Mouse (Mus musculus) monocyte, adult 2 months (primary cell): Measurements from ENCODE around the gene Nosip.
"Not testable (repeated sequence)": the region's sequence is repeated elsewhere in the genome, so short reads cannot be mapped to it uniquely, and the experiment has no call there.

Source experiments
- DNase-seq, 2 experiments: peaks; one replicate each; pipeline ENCODE4 v3.0.0; 2022; ENCODE audit warnings: low spot score in 2 of 2, low read depth in 1 of 2

Nosip gene

DNA sequence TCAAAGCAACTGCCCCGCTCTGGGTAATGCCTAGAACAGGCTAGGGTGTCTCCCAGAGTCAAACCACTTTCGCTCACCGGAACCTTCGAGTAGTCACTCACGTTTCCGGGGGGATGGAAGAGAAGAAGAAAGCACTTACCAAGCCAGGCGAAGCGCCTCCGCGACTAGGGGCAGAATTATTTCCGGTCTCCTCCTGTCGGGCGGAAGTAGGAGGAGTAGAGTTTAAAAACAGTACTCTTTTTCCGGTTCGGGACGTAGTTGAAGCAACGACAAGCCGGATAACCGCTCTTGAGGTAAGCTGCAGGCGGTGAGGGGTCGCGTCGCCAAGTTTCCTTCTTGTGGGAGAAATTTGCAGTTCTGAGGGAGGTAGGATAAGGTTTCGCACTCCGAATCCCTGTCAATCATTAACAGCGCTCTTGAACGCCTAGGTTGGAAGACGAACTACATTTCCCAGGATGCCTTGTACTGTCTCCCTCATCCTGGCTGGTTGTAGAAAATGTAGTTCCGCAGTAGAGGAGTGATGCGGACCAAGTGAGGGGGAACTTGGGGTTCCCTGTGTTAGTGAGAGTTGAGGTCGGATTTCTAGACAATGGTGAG lies at the start of gene Nosip, which contains the start of gene Prrg2:
Gene Nosip, plus strand, starts transcription at position 191 of the 597 bp plus-strand sequence.
Gene Prrg2, minus strand, starts transcription at position 439 of the 597 bp plus-strand sequence.
- peak; percentile 89 to 90 for DNase-seq

DNA sequence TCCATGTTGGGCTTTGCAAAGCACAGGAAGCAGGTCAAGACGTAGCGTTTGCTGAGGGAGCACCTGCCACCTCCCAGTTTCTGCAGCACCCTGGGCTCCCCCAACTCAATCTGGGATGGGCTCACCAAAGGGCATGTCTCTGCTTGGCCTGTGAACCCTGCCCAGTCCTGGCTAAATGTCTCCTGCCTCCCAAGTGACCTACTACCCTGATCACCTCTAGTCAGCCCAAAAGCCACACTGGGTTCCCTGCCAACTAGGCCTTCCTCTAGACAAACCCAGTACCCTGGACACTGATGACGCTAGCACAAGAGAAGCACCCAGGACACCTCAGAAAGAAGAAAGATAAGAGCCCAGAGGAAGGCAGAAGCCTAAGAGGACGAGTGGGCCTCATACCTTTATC lies 49.4 kb upstream of the Nosip start:
- no peak for DNase-seq

DNA sequence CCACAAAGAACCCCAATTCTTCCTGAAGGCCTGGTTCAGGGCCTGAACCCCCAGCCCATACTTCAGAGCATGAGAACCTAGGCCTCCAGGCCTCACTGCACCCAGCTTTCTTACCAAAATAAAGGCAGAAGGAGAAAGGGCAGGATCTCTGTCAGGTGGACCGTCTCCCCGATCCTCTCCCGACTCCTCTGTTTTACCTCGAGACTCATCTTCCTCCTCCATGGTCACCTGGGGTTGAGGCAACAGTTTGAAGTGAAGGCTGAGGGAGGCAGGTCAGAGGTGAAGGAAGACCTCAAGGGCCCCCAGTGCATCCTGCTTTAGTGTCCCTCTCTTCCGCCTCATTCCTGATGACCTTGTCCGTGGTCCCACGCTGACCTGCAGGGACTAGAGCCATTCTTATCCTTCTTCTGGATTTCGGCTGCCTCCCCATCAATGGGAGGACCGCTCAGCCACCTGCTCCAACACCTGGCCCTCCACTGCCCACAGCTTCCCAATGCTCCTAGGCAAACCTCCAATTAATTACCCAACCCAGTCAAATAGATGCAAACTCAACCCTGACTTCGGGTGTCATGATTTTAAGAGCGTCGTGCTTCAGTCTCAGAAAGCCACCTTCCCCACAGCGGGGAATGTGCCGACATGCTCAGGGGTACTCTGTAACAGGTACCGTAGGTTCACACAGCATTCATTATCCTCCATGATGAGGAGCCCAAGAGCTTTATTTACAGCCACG lies 48.7 kb upstream of the Nosip start:
- DNase-seq = no peak

DNA sequence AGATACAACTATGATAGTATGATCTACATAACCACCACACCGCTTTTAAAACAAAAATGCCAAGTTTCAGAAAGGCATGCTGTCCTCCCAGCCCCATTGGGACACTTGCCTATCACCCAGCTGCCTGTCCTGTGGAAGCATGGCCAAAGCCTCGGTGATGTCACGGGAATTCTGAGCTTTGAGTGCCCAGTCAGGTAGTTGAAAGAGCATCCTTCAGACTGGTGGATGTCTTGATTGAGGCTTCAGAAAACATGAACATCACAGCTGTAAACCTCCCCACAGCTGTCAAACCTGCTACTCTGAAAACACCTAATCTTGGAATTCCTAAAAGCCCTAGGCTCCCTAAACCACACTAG lies 48.2 kb upstream of the Nosip start:
- no peak for DNase-seq

DNA sequence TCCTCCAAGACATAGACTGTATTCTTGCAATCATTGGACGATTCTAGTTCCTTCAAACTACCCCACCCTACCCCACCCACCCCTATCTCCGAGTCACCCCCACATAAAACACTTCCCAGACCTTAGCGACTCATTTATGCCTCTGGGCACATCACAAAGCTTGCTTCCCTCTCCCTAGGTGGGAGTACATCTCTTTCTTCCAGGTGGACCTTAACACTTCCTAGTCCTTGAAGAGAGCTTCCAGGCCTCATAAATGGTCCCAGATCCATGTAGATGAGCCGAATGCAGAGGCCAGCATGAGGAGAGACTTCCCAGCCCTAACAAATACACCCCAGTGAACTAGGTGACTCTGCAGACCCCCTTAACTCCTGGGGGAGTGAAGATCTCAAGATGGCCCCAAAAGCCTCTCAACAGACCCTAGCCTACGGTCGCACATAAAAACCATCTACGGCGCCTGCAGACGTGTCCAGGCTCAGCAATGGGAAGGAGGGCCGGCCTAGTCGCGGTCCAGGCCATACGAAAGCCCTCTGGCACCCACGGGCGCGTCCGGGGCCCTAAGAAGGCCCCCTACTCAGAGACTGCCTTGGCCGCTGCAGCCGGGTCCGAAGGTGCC lies 46.8 kb upstream of the Nosip start:
- DNase-seq = no peak

DNA sequence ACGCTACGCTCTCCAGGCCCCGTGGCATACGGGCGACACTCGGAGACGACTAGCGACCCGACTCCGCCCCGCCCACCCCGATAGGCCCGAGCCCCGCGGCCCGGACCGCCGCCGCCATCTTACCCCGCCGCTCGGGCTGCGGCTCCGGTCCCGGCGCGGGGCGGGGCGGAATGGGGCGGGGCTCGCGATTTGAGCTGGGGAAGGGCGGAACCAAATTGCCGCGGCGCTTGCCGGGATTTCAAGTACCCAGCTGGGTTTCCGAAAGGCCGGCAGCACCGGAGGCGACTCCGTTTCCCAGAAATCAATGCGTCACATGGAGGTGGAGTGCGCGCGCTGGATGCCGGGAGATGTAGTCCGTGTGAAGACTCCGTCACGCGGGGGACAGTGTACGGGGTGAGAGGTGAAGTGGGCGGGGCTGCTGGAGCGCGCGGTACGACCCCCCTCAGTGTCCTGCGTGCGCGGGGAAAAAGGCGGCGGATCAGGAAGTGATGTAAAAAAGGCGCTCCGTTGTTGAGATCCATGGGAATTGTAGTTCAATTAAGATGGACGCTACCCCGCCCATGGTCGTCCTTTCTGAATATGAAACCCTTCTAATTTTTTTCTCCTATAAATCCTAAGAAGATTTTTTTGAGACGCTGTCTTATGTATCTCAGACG lies 46.1 kb upstream of the Nosip start, which contains the start of gene Scaf1:
Gene Scaf1, minus strand, starts transcription at position 407 of the 656 bp plus-strand sequence.
- peak; percentile 98 for DNase-seq

DNA sequence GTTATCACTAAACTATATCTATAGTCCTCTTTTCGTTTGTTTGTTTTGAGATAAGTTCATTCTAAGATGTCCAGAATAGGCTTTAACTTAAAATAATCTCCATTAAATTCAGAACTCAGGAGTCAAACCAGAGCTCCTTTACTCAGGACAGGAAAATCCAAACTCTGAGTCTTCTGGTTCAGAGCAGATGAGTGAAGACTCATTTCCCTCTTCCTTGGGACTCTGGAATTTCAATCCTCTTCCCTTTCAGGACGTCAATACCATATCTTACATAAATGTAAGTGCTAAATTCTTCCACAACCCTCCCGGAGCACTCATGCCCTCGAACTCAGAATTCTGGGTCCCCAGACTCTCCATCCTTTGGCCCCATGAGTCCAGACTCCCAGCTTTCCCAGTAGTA lies 45.5 kb upstream of the Nosip start:
- DNase-seq = no peak

DNA sequence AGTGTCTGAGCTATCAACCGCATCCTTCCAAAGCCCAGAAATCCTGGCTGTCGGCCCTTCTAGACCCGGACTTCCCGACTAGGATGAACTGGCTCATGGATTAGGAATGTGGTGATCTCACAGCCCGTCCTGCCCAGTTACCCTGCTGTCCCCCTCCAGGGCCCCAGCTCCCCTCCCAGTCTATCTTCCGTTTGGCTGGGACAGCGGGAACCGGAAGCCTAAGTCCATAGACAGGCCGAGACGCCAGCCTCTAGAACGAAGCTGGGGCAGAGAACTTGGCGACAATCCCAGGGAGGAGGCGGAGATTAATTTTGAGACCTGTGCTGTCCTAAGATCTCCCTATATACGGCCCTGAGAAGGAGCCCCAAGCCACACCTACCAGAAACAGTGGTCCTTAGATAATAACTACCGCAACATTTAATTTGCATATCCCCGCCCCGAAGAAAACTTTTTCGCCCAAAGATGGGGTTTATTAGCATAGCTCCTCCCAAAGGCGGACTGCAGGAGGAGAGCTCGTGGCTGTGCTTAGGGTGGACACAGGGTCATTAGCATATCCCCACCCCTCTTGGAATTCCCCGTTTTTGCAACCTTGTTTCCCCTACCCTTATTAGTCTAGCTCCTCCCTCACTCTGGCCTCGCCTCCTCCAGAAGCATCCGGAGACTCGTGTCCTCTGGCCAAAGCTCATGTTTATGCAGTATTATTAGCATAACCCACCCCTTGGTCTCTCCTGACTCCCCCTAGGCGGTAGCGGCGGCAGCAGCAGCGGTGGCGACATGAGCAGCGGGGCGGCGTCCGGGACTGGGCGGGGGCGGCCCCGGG lies 44.8 kb upstream of the Nosip start, which contains the start of gene Rras:
Gene Rras, plus strand, starts transcription at position 720 of the 820 bp plus-strand sequence.
- DNase-seq = peak; percentile 90 to 91

DNA sequence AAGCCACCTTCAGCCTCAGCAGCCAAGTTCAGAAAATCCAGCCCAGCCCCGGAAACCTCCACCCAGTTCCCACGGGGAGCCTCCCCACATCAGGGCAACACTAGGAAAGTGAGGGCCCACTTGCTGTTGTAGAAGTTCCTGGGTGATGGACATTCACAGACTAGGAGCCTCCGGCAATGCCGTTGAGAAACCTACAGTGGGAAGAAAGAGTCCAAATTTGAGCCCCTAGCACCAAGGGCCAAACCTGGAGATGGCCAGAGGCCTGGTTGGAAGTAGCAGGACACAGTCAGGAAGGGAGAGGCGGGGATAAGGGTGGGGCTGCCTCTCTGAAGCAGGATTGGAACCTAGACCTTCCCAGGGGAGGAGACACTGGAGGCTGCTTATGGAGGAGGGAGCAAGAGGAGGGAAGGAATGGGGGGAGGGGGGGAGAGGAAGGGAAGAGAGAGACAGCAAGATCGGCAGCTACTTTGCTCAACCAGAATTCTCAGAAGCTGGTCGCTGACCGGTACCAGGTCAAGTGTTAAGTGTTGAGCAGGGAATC lies 43.1 kb upstream of the Nosip start:
- DNase-seq = no peak

DNA sequence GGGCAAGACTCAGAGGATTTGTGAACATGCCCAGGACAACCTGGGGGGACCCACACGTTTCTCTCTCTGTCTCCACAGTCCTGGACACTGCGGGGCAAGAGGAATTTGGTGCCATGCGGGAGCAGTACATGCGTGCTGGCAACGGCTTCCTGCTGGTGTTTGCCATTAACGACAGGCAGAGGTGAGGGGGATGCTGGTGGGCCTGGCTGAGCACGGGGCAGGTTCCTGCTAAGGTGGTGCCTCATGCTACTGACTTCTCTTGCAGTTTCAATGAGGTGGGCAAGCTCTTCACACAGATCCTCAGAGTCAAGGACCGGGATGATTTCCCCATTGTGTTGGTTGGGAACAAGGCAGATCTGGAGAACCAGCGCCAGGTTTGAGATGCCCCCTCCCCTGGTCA lies 42.0 kb upstream of the Nosip start:
- no peak for DNase-seq

DNA sequence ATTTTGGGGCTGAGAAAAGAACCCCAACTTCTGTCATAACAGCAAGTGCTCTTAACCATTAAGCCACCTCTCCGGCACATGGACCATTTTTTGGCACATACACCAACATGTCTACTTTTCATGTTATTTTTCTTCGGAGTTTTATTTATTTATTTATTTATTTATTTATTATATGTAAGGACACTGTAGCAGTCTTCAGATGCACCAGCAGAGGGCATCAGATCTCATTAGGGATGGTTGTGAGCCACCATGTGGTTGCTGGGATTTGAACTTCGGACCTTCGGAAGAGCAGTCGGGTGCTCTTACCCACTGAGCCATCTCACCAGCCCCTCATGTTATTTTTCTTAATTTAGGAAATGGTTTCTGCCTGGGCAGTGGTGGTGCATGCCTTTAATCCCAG lies 38.5 kb upstream of the Nosip start:
- DNase-seq = not testable (repeated sequence)

DNA sequence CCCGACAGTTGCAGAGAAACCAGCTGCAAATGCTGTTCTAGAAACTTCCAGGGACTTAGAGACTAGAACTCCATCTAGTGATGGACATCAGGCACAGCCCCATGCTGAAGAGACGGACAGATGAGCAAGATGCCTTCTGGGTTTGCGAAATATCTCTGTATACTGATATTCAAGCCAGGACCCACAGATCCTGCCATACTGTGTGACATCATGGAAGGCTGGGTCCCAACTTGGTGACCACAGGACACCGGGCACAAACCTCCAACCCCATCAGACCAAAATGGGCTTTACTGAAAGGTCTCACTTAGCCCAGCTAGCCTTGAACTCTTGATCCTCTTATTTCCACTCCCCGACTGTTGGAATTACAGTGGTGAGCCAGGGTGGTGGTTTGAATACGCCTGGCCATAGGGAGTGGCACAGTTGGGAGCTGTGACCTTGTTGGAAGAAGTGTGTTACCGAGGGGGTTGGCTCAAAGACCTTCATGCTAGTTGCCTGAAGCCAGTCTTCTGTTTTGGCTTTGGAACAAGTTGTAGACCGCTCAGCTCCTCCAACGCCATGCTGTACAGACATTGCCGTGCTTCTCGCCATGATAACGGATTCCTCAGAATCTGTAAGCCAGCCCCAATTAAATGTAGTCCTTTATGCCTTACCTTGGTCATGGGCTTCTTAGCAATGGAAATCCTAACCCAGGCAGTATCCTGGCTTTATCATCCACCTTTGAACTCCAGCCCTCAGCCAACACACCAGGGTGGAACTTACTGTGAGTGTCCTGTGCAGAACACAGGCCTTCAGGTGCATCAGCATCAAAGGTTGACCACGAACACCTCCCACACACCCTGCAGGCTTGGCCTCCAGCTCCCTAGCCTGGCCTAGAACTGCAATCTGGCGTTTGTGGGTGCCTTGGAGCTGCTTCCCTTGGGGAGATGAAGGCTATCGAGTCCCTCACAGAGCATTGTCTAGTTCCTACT lies 37.7 kb upstream of the Nosip start:
- no peak for DNase-seq

DNA sequence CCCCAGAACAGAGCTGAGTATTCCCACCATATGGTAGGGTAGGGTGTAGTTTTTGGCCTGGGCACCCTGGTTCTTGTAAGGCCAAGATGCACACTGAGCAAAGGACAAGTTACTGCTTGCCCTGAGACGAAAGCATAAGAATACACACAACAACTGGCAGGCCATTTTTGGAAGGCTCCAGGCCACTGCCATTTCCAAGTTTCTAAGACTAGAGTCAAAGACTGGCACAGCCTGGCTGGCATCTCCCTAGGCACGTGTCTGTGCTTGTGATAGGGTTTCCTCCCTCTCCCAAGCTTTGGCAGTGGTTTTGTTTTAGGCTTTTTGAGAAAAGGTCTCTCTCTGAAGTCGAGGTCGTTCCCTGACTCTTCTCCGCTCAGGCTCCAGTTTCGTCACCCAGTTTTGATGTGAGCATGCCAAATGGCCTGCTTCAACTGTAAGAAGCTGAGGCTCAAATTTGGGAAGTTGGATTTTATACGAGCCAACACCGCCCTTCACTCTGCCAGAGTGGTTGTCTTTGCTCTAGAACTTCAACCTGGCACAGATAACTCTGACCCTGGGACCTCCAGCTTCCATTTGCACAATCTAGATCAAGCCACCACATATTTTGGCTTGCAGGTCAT lies 36.5 kb upstream of the Nosip start:
- DNase-seq = no peak

DNA sequence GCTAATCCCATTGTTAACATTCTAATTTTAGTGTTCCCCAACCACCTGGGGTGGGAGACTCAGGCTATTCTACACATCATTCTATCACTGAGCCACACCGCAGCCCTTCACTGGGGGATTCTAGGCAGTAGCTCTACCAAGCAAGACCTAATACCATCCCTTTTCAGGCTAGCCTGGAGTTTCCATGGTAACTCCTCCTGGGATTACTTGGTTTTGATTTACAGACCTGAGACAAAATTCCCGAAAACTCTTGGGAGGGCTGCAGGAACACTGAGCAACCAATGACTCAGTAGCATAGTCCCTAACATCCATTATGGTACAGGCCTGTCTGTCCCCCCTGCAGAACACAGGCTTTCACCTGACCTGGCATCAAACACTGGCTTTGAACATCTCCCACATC lies 36.0 kb upstream of the Nosip start:
- no peak for DNase-seq

DNA sequence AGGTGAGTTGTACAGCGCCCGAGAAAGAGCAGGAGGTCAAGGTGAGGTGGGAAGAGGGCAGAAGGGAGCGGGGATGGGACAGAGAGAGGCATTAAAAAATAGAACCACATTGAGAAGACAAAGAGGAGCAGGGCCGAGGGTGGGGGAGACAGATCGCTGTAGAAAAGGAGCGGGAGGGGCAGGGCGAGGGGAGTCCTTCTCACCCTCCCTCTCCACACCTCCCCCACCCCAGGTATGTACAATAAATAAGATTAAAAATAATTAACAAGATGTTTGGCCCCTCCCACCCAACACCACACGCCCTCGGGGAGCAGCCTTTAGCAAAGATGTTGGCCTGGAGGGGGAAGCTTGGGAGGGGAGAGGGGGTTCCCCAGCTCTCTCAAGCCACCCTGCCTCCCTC lies 34.5 kb upstream of the Nosip start:
- DNase-seq = no peak

DNA sequence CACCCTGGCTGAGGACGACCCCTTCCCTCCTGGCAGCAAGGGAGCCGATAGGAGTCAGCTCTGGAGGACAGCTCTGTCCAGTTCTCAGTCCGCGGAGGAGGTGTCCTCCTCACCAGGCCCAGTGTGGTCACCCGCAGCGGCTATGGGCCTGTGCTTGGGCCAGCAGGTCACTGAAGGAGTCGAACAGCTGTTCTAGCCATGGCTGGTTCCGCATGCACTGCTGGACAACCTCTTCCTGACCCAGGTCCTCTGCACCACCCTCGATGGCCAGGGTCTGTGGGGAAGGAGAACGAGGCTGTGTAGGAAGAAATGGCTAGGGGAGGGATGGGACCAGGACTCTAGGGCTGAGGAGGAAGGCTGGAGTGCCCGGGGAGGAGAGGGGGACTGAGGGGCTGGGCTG lies 33.9 kb upstream of the Nosip start:
- DNase-seq = no peak

DNA sequence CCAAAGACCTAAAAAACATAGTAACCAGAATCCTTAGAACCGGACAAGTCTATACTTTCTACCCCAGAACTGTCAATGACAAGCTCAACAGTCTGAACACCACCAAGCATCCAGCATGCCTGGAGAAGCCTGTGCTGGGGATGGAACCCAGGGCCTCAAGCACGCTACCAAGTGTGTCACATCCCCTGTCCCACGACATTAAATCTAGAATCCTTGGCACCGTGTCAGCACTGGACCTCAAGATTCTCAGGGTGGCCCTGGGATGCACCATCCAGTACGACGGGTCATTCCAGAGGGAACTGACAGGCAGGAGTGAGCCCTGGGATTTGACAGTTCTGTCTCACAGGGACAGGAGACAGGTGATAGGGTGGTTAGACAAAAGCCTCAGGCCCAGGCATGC lies 32.2 kb upstream of the Nosip start:
- no peak for DNase-seq

DNA sequence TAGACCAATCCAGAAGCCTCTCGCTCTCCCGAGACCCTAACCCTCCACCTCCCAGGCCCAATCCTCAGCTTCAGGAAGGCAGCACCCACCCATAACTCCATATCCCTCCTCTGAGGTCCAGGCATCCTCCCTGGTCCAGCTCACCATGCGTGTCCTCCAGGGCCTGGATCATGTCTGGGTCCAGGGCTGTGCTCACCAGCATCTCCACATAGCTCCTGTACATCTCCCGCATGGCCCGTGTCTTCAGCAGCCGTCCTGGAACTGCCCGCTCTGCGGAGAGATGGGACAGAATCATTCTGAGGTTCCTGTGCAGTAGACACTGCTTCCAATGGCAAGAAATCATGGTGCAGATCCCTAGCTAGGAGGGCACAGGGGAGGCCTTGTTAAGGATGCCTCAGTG lies 31.4 kb upstream of the Nosip start:
- no peak for DNase-seq

DNA sequence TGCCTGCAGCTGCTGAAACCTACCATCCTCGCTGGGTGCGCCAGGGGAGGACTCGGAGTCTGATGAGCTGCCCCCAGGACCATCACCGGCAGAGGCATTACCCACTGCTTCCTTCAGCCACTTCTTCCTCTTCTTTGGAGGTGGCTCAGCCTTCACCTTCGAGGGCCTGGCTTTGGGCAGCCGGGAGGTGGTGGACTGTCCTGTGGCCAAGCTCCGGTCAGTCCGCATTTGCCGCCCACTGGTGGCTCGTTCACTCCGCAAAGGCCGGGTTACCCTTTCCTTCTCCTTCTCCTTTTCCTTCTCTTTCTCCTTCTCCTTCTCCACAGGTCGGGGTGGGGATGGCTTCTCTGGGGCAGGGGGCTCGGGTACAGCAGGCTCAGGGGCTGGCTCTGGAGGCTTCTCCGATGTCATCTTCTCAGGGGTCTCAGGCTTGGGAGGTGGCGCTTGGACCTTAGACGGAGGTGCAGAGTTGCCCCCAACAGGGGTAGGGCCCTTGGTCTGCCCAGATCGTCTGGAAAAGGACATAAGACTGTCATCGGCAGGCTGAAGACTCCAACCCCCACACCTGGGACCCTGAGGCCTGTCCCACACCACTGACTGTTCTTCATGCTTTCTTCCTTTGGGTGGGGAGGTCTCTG lies 28.4 kb upstream of the Nosip start:
- DNase-seq = no peak
